Mouse (Mus musculus): ENCODE data around the gene Abca8a.

DNA sequence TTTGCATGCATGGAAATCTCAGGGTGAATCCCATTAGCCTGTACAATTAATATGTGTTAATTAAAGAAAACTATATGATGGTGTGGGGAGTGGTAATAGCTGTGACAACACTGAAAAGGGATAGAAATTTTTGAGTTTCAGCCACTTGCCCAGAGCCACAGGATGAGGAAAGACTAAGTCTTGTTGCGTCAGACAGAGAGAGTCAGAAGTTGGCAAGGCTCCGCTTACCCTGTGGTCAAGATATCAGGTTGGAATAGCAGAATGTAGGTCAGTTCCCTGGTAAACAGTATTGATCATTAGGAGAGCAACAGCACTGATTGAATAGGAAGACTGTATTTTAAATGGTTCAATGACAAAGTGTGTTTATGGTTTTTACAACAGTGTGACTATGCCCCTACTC lies 58.0 kb downstream of the Abca8a start:
- TF ChIP-seq POLR2A (IDR thresholded peaks at IDR 0.05; ENCODE audit: control insufficient read depth in 1 of 2, insufficient read depth in 1 of 2, low read depth in 1 of 2, low read length in 2 of 2, poor library complexity in 1 of 2): no peak
- TF ChIP-seq SIN3A (IDR thresholded peaks at IDR 0.05; ENCODE audit: low read length): no peak
- no peak for TF ChIP-seq CHD1 (IDR thresholded peaks at IDR 0.05; ENCODE audit: low read depth, low read length)
- TF ChIP-seq JUND (IDR thresholded peaks at IDR 0.05; ENCODE audit: low read depth, low read length): no peak
- TF ChIP-seq ZC3H11A (IDR thresholded peaks at IDR 0.05; ENCODE audit: low read depth, low read length): no peak
